Mouse (Mus musculus): ENCODE measurements around the gene Olfr323. TPM values are rescaled to one million over a fixed set of nuclear protein-coding genes. Genes with fewer than 3 reads are reported as not detected.

Gene Olfr323
- total RNA-seq (2021) = not detected
- long read RNA-seq, experiment 1 = 0 reads
- long read RNA-seq, experiment 2 = 0 reads

DNA sequence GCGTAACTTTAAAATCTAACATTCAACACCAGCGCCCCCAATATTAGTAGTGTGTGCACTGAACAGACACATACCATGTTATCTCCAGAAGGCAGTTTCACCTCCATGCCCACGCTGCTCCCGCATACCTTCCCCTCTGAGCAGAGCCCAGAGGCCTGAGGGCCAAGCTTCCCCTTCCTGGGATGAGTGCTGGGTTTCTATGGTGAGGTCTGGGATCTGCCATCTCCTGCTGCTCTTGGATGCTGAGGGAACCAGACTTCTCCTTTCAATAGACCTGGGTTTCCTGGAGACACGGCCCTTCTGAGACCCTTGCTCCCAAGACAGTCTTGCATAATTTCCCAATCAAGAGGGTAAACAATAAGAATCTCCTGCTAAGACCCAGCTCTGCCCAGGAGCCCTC lies at the start of gene Olfr323:
TSS of gene Olfr323 (minus strand) at position 101 of the 400 bp plus-strand sequence.
- intact Hi-C loops (cut with DNase I; ENCODE audit: low total_unique reads) = no loop called here
- no peak for DNase-seq

DNA sequence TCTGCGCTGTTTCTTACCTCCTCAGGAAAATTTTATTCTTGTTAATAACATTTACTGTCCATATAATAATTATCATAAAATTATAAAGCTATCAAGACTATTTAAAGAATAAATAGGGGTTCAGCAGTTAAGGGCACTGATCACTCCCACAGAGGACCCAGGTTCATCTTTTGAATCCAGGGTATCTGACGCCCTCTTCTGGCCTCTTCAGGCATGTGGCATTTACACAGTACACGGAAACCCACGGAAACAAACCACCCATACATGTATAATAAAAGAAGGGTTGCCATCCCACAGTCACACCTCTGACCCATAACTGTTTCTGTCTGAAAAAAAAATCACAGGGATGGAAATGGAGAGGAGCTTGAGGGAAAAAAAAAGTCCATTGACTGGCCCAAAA lies 41.5 kb upstream of the Olfr323 start:
- no peak for DNase-seq
- intact Hi-C loops (cut with DNase I; ENCODE audit: low total_unique reads) = no loop called here

DNA sequence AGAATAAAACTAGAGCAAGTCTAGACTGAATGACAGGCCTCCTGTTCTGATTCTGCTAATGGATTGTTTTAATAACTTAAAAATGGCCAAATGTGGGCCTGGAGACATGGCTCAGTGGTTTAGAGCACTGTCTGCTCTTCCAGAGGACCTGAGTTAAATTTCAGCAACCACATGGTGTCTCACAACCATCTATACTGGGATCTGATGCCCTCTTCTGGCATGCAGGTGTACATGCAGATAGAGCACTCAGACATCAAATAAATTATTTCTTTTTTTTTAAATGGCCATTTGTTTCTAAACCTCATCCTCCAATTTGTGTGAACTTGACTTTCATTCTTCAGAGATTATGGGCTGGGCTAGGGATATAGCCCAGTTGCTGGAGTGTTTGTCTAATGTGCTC lies 39.0 kb upstream of the Olfr323 start:
- no peak for DNase-seq
- intact Hi-C loops (cut with DNase I; ENCODE audit: low total_unique reads) = no loop called here

DNA sequence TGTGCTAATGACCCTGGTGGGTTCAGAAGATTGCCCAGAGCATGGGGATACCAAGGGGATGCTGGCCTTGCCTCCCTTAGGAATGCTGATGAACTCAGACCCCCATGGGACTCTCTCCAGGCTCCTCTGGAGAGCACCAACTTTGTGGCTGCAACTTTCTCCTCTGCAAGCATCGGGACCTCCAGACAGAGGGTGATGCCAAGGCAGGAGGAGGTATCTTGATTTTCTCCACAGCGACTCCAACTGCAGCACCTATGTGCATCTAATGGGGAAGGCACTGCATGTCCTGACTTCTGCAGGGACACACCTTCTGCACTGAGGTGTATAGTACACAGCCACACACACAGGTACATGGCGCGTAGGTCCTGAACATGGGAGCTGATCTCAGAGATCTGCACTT lies 28.3 kb upstream of the Olfr323 start, which contains the start of gene Olfr322:
TSS of gene Olfr322 (plus strand) at position 187 of the 400 bp plus-strand sequence.
- no peak for DNase-seq
- intact Hi-C loops (cut with DNase I; ENCODE audit: low total_unique reads) = no loop called here

DNA sequence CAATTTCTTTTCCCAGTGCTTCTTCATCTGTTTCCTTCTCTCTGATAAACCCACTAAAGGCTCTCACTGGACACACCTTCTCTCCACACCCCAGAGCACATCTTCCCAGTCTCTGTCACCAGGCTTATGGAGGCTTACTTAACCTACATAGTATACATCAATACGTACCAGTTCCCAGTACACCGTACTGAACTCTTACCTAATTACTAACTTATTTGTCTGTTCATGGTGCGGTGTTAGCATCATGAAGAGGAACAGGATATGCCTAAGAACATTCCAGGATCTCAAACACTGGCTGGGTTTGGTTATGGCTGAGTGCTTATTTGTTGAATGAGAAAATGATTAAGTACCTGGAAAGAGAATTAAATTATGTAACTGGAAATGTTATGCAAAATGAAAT lies 24.9 kb upstream of the Olfr323 start:
- intact Hi-C loops (cut with DNase I; ENCODE audit: low total_unique reads) = no loop called here
- DNase-seq = no peak

DNA sequence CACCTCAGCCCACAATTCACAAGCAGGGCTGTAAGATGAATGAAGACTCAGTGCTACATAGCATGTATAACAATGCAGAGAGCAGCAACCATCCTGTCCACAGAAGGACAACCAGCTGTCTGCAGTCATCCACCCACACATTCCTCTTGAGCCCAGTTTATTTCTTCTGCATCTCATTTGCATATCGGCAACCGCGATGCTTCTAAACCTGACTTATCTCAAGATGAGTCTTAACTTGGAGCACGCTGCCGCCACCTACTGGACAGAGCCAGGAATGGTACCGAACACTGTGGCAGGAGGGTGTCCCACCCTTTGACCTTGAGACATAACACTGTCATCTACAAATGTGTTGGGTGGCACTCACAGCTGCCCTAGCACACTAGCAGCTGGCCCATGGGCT lies 13.0 kb upstream of the Olfr323 start:
- DNase-seq = peak; percentile 18
- intact Hi-C loops (cut with DNase I; ENCODE audit: low total_unique reads) = no loop called here

DNA sequence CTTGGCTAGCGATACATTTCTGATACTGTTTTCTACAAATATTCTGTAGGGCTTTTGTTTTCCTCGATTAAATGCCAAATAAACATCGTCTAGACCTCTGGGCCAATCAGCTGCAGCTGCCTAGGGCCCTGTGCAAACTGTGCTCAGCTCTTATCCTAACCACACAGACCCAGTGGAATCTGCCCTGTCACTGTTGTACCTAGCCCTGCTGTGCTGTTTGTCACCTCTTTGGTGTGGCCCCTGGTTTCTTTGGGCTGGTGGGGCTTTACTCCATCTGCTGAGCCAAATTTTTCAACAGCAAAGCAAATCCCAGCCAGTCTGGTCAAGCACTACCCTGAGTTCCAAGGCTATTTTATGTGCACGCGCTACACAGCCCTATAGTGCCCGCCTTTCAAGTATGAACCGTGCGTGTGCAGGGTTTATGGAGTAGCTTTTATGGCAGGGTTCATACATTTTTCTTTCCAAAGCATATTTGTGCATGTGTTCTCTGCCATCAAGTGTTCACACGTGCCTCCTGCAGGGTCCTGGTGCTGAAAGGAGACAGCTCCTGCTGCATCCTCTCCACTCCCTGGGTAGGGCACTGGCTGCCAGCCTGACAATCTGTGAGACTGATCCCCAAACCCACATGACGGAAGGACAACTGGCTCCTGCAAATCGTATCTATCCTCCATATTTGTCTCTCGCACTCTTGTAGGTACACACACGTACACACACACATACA lies 11.5 kb upstream of the Olfr323 start:
- intact Hi-C loops (cut with DNase I; ENCODE audit: low total_unique reads) = no loop called here
- DNase-seq = no peak

DNA sequence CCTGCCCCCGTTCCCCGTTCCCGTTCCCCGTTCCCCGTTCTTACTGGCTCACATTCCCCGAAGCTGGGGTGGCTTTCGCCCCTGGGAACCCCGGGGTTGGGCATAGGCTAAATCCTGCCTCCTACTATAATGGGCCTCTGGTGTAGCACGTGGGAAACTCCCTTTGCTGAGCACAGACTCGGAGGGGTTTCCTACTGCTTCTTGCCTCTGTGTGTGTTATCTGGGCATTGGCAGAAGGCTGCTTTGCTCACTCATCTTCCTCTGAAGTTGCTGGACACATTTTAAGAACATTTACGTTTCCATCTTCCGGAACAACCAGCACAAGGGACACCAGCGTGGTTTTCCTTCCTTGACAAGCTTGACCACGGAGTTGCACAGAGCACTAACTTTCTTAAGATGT lies 10.8 kb upstream of the Olfr323 start:
- no peak for DNase-seq
- intact Hi-C loops (cut with DNase I; ENCODE audit: low total_unique reads) = no loop called here

DNA sequence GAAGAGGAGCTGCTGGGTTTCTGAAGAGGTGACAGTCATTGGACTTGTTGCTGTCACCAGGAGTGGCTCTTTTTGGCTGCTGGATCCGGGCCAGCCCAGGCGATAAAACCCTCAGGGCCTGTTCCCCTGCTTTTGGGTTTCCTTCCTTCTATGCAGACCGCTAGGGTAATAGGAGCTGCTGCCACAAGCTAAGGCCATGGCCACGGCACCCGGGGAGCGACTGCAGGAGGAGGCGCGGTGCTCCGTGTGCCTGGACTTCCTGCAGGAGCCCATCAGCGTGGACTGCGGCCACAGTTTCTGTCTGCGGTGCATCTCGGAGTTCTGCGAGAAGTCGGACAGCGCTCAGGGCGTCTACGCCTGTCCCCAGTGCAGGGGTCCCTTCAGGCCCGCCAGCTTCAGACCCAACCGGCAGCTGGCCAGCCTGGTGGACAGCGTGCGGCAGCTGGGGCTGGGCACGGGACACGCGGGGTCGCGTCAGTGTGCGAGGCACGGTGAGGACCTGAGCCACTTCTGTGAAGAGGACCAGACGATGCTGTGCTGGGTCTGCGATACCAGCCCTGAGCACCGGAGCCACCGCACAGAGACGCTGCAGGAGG lies 10.1 kb upstream of the Olfr323 start, which contains the start of gene Trim58:
TSS of gene Trim58 (plus strand) at position 194 of the 596 bp plus-strand sequence.
- no peak for DNase-seq
- intact Hi-C loops (cut with DNase I; ENCODE audit: low total_unique reads) = no loop called here

DNA sequence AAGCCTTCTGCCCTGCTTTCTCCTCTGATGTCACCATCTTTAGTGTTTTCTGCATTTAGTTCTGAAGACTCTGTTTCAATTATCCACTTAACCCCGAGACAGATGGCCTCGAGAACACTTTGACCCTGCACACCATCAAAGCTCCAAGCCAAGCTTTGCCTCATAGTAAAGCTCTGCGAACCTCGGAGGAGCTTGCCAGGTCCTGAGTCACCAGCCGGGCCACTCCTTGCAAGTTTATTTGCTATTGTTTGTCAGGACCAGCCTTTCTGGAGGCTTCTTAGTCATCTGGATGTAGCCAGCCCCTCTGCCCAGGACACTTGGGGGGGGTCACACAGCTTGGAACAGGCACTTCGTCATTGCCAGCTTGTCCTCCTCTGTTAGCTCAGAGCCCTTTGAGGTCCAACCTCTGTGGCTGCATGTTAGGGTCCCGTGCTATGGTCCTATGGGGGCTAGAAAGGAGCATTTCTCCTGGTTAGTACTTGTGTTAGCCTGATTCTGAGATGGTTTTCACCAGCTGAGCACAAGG lies 7.9 kb upstream of the Olfr323 start:
- peak; percentile 41 for DNase-seq
- intact Hi-C loops (cut with DNase I; ENCODE audit: low total_unique reads) = loop anchor here (5.0 kb wide), 1 partner anchor 236 kb away; no protein-coding TSS in a partner anchor

DNA sequence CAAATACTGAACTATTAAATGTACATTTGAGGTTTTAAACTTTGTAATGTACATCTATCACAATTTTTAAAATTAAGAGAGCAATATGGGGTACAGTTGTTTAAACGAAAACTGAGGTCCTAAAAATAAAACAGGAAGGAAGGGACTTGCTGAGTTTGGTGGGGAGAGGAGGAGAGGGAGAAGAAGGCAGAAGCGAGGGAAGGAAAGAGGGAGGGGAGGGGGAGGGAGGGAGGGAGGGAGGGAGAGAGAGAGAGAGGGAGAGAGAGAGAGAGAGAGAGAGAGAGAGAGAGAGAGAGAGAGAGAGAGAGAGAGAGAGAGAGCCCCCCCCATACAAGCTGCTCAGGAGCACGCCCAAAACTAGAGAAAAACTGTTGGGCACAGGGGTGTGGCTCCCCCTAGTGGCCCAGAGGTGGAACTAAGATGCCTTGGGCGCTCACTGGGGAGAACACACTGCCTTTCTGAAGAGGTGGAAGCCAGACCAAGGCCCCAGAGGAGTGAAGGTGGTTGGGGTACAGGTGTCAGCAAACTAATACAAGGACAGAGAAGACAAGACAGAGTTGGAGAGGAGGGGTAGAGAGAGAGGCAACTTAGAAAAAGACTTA lies 6.2 kb upstream of the Olfr323 start:
- peak; percentile 45 for DNase-seq
- intact Hi-C loops (cut with DNase I; ENCODE audit: low total_unique reads) = loop anchor here (5.0 kb wide), 1 partner anchor 234 kb away; no protein-coding TSS in a partner anchor

DNA sequence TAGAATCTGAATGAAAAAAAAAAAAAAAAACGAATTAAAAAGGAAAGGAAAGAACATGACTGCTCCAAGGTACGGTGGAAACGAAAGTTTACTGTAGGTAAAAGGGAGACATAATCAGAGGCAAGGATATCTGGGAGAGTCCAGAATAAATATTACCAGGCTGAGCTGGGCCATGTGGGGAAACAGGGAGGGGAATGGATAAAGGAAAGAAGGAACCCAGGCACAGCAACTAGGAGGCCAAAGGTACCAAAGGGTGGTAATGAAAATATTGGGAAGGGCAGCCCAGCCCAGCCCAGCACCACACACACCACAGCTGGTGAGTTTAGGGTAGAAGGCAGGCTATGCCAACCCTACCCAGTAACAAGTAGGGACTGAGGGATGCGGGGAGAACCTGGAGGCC lies 4.6 kb upstream of the Olfr323 start:
- intact Hi-C loops (cut with DNase I; ENCODE audit: low total_unique reads) = loop anchor here (5.0 kb wide), 1 partner anchor 233 kb away; no protein-coding TSS in a partner anchor
- no peak for DNase-seq

DNA sequence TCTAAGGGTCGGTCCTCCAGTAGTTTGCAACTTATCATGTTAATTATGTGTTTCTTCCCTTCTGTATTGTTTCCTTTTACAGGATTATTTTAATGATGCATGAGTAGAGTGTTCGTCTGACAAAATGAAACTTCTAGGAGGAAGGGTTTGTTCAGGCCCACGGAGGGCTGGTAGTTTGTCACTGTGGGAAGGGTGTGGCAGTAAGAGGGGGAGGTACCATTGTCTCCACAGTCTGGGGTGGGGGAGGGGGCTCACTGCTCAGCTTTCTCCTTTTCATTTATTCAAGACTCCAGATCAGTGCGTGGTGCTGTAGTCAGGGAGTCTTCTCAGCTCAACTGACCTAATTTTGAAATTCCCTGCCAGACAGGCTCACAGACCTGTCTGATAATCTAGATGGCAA lies 4.2 kb downstream of the Olfr323 start:
- intact Hi-C loops (cut with DNase I; ENCODE audit: low total_unique reads) = no loop called here
- no peak for DNase-seq

DNA sequence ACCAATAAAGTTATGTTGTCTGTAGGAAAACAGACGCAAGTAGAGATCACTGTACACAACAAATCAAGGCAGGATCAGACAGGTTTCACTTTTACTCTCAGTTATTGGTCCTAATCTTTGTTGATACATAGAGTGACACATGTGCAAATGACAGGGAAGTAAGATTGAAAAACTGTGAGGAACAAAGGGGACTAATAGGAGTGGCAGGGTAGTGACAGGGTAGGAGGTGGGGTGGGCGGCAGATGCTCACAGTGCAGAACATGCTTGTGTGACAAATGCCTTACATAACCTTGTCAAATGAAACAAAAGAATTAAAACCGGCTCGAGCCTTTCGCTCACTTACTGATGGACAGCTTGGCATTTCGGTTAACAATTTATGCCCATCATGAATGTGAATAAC lies 11.5 kb downstream of the Olfr323 start:
- intact Hi-C loops (cut with DNase I; ENCODE audit: low total_unique reads) = no loop called here
- no peak for DNase-seq

DNA sequence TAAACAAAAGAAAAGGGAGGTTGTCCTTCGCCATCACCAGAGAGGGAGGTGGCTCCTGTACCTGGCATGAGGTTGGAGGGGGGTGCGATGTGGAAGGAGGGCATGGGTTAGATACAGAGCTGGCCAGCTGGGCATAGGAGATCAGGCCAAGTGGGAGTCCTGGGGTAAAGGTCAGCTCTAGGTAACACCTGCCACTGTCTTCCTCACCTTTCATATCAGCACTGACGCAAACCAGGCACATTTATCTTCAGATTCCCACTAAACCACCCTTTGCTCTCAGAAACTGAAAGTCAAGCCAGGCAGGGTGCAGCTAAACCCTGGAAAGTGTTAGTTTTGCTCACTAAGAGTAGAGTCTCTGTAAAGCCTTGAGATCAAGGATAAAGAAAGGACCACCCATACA lies 11.9 kb downstream of the Olfr323 start:
- intact Hi-C loops (cut with DNase I; ENCODE audit: low total_unique reads) = no loop called here
- DNase-seq = no peak

DNA sequence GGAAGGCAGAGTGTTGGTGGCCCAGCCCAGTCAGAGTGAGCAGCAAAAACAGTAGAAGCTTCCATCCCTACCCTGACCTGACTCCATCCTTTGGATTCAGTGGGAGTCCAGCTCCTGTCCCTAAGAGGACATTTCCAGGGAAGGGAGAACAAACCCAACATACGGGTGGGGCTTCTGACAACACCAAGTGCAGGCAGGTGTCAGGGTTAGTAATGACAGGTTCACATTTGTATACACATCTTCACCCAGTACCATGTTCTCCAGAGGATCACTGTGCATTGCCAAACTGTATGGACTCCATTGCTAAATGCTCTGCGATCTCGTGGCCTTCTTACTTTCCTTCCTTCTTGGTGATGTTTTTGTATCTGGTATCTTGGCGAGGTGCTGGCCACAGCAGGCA lies 14.3 kb downstream of the Olfr323 start, which contains the start of gene 2210407C18Rik:
TSS of gene 2210407C18Rik (minus strand) at position 101 of the 400 bp plus-strand sequence.
- intact Hi-C loops (cut with DNase I; ENCODE audit: low total_unique reads) = no loop called here
- DNase-seq = no peak

DNA sequence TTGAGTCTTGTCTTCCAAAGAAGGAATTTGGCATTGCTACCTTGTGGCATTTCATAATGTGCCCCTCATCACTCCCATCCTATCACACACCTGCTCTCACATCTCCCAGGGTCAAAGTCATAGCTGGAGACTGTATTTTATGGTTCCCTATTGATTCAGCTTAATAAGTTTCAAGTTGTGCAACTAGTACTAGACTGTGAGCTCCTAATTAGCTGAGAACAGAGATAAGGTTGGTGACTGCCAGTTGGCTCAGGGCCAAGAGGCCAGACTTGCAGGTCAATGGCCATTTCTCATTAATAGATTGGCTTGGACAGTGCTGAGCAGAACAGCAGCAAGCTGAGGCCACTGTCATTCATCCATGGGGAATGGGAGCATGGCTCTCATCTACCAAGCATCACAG lies 15.8 kb downstream of the Olfr323 start:
- intact Hi-C loops (cut with DNase I; ENCODE audit: low total_unique reads) = no loop called here
- DNase-seq = no peak

DNA sequence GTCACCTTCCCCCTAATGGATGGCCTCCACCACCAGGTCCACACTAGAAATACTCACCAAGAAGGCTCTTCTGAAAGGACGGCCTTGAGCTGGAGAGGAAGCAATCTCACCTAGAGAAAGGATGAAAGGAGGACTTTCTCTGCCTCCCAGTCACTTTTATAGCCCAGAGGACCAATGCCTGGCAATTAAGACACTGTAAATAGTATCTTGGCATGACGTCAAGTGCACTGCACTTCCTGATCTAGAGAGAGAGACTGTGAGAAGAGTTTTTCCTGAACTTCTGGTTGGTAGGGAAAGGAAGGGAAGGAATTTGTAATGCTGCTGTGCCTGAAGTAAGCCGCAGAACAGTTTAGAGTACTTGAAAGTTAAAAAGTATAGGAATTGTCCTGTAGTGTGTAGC lies 16.9 kb downstream of the Olfr323 start:
- intact Hi-C loops (cut with DNase I; ENCODE audit: low total_unique reads) = no loop called here
- no peak for DNase-seq

DNA sequence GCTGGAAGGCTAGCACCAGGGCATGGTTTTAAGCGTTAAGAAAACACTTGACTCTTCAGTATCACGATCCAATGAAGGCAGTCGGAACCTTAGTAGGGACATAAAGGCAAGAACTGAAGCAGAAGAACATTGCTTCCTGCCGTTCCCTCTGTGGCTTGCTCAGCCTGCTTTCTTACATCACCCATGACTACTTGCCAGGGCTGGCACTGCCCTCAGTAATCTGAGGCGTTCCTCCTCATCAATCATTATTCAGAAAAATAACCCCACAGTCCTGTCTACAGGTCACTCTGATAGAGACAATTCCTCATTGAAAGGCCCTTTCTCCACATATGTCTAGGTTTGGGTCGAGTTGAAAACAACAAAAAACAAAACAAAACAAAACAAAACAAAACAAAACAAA lies 23.3 kb downstream of the Olfr323 start:
- intact Hi-C loops (cut with DNase I; ENCODE audit: low total_unique reads) = no loop called here

DNA sequence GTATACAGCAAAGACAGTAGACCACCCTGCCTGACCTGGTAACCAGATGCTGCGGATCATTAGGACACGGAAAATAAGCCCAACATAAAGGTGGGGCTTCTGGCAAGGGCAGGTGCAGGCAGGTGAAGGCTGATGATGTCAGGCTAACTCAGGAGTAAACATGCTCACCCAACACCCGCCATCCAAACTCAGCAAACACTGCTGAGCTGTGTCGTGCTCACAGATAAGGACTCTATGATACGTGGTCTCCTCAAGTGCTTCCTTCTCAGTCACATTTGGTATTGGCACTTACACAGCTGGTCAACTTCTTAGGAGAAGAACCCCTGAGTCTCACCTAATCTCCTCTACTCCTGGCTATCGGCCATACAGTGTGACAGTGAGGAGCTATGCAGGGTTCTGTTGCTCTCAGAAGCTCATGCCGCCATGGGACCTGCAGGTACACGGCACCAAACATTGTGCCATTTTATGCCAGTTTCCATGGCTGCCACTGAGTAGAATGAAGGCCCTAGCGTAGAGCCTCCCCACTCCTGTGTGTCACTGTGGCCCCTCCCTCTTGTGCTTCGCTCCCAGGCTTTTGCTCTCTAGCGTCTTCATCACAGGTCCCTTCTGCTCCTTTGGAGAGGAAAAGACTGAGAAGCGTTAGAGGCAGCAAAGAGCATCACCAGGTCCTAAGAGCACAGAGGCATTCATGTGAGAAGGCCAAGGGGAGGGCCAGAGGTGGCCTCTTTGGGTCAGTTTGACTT lies 24.0 kb downstream of the Olfr323 start:
- intact Hi-C loops (cut with DNase I; ENCODE audit: low total_unique reads) = no loop called here
- DNase-seq = no peak

More for the DNA sequence above, 23.3 kb downstream of the Olfr323 start:
- DNase-seq = no peak
